Mouse (Mus musculus): ENCODE results near the gene Mark4.

GRCm38 (mm10) chr7:19405417-19405816, 53.2 kb downstream of the Mark4 start:
- TF ChIP-seq CTCF (IDR thresholded peaks at IDR 0.05; ENCODE audit: borderline replicate concordance, control insufficient read depth, extremely low read depth, insufficient read depth, low read length, poor library complexity) (peak; percentile 86), POLR2A (IDR thresholded peaks at IDR 0.05; ENCODE audit: control insufficient read depth, extremely low read depth, insufficient read depth, low read length, poor library complexity) (no peak)
